Mouse (Mus musculus) kidney, adult 2 months (tissue): ENCODE results near the gene Itpa.

ENCODE experiments used
- CTCF ChIP-seq: fragments of 200-500 bp; conservative IDR thresholded peaks from 2 replicates; pipeline ENCODE4 v1.5.1; 2011; ENCODE audit warnings: low read depth, mild to moderate bottlenecking, control low read depth, low read length, moderate library complexity, mixed read lengths; ENCODE audit not compliant: insufficient read depth, insufficient read length
- POLR2A ChIP-seq: fragments of 200-500 bp; IDR thresholded peaks from one replicate; pipeline ENCODE4 v1.6.1; 2011; ENCODE audit warnings: low read depth, low read length, control low read depth

GRCm38 (mm10) chr2:130634006-130634738, 33.2 kb upstream of the Itpa start:
- TF ChIP-seq CTCF, result no peak
- no peak for TF ChIP-seq POLR2A
